Mouse (Mus musculus) urinary bladder, adult 2 months (tissue): ENCODE results near the gene Mdga2. TPM values are rescaled to one million over a fixed set of nuclear protein-coding genes. Genes with fewer than 3 reads are reported as not detected.

Source experiments
- DNase-seq: peaks from one replicate; pipeline ENCODE4 v3.0.0; 2022; ENCODE audit warnings: low spot score
- polyA plus RNA-seq: library from polyadenylated mRNA; depleted of rRNA; stranded (reverse); fragments of >200 nt; gene quantifications from 2 replicates; pipeline ENCODE4 v1.2.3, GENCODE M21; 2012

Gene Mdga2
- polyA plus RNA-seq, 1 experiment = 0.06 TPM

DNA sequence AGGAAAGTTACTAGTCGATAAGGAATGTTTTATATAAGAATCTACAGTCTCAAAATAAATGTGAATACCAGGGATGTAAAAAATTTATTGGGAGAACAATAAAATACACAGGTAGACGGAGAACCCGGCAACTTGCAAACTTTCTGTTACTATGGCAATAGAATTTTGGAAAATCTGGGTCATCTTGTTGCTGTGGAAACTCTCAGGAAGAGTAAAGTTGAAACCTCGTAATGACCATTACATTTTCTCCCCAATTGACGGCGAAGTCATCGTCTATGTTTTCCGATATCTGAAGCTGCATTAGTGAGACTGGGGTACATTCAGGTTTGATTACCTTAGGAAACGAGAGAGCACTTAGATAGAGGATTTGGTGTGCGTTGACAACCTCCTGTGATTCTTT lies 514.0 kb downstream of the Mdga2 start:
- DNase-seq = no peak

DNA sequence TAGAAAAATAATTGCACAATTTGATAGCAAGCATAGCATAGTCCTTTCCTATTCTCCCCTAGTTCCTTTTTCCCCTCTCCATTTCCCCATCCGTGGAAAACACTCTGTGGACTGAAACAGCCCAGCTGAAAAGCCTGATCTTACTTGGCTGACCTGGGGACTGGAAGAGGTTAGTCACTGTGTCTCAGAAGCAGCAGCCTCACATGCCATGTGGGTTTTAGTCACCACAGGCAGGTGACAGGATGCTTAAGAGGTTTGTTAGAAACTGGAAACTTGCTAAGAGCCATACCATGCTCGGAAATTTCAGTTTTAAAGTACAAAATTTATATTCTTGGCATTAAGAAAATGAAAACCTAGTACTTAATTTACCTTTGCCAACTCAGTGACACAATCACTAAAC lies 514.9 kb downstream of the Mdga2 start:
- no peak for DNase-seq

DNA sequence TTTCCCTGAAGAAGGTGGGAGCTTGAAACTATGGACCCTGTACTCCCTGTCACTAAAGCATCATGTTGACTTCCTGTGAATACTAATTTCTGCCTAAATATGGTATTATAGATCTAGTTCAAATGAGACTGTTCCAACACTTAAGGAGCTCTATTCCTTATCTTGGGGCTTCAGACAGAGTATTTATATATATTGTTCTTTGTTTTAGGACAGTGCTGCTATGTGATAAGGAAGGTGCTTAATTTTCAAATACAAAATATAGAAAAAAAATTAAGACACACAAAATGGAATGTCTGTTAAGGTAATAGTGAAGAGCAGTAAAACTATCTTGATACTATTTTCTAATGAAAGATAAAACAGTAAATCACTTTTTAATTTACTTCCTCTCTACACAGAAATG lies 517.3 kb downstream of the Mdga2 start:
- no peak for DNase-seq

DNA sequence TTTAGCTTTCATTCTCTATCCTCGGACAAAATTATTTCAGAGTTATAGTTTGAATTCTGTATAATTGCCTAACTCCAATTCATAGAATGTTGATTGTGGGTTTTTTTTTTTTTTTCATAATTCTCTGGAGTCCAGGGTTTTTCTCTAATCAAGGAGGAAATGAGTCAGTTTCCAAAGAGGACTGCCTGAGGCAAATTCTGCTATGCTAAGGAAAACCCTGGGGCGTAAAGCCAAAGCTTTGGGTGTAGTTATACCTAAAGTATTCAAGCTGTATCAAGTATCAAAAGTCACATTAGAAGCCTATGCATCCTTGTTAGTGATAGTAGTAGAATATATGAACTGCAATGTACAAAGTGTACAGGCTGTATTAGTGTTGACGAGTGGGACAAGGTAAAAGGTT lies 519.6 kb downstream of the Mdga2 start:
- no peak for DNase-seq

DNA sequence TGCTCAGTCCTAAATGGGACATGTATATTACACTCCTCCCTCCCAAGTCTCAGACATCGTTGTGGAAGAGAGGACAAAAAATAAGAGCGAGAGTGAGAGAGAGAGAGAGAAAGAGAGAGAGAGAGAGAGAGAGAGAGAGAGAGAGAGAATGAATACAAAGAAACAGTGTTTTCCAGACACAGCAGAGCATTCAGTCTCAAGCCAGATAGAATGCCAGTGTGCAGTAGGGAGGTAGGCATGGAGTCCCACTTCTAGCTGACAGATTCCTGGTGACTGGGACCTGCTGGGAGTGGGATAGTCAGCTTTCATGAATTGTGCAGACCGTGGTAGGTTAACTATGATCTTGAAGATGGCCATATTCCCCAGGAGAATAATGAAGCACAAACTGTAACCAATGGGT lies 542.8 kb downstream of the Mdga2 start:
- no peak for DNase-seq

DNA sequence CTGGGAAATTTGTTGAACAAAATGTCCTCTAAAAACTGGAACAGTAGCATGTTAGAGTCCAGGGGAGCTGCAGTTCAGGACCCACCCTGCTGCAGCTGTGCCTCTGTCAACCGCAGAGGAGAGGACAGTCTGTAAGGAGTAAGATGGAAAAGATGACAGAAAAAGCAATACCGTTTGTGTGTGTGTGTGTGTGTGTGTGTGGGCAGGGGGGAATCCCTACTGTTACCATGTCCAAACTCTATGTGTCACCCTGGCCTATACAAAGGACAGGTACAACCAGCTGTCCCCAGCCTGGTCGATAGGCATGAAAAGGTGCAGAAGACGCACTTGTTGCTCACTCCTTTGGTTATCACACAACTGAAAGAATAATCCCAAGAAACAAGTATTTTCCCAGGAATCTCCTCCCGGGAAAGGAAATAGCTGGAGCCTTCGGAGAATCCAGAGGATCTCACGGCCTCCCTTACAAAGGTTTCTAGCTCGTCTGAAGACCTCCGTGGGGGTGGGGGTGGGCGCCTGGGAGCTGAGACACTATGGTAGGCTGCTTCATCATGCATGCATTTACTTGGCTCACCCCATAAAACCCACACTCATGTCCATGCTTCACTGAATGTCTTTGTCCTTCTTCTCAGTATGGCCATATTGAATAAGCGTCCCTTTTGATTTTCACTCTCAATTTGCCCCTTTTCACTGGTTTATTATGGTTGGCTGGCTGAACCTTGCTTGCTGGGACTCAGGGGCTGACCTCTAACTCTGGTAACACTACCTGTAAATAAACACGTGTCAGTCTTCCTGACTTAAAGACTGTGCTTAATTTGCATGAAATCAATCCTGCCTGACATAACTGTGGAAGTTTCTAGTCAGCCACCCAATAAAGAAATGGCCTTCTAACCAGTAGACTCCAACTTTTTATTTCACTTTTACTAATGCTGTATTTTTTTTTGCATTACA lies 573.5 kb downstream of the Mdga2 start:
- no peak for DNase-seq

DNA sequence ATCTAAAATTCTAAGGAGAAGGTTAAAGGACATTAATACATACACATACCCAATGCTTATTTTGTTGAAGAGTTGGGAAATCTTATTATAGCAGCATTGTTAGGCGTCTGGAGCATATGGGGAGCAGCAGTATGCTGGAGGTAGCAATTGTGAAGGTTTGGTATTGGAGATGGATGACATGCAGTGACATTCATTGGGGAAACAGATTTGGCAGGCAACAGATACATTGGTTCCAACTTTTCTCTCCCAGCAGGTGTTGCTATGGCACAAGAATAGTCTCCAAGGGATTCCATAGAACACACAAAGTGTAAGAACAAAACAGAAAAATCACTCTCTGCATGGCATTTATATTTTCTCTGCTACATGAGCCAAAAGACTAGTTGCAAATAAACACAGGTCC lies 581.9 kb downstream of the Mdga2 start:
- no peak for DNase-seq

DNA sequence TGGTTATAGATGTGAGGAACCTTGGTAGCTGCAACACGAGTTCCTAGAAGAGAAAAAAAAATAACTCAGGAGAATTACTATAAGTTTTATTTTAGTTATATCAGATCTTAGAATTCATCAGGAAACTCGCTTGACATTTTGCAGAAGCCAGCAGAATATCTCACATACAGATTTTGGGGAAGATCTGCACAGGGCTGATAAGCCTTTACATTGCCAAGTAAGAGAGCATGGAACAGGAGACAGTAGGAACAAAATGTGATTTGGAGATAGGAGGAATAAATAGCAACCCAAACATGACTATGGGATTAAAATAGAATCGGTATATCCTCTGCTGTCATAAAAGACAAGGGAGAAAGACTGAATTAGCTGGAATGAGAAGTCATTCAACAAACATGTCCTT lies 602.4 kb downstream of the Mdga2 start:
- no peak for DNase-seq

DNA sequence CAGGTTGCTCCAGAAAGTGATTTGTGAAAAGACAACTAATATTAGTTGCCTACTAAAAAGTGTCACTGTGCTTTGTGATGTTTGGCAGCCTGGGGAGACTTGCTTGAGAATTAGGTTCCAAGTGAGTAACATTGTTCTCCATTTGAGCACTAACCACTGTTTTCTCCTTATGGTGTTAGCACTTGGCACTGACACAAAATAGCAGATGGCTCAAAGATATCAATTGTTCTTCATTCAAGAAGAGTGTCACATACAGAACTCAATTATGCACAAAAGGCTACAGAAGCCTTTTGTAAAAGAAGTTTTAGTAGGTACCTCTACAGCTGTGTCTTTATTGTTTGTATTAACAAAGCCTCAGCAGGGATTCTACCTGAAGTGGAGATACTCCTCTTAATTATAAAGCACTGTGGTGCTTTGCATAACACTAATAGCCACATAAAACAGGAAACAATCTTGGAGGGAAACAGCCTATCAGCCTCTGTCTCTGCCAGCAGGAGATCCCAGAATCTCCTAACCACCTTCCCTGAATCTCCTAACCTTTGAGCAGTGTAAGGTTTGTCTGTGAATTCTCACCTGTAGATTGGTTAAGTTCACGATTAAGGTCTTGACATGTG lies 630.6 kb downstream of the Mdga2 start:
- DNase-seq = no peak

DNA sequence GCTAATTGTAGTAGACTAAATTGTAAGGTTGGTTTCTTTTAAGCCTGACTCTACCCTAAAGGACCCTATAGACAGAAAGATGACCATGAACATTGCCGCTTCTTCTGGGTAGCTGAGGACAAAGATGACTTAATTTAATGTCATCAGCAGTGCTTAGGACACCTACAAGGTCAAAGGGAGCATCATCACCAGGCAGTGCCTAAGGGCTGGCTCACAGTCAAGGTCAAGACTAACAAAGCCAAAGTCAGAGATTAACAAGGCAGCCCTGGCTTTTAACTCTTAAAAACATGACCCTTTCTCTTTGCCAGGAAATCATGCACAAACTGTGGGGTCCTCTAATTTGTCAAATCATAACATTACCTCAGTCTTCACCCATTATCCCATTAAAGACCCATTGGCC lies 657.0 kb downstream of the Mdga2 start:
- no peak for DNase-seq

DNA sequence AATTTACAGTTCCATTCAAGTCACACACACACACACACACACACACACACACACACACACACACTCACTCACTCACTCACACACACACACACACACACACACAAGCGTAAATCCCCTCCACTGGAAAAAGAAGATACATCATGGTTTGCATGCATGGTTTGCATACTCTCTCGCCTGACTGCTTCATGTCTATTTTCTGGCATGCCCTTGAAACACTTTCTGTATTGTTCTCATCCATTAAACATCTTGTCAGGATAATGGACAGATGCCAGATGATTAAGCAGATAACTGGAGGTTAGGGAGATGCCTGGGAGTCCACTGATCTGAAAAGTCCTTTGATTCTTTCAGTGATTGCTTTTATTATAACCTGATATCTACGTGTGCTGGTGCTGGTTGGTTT lies 665.5 kb downstream of the Mdga2 start:
- DNase-seq = no peak

DNA sequence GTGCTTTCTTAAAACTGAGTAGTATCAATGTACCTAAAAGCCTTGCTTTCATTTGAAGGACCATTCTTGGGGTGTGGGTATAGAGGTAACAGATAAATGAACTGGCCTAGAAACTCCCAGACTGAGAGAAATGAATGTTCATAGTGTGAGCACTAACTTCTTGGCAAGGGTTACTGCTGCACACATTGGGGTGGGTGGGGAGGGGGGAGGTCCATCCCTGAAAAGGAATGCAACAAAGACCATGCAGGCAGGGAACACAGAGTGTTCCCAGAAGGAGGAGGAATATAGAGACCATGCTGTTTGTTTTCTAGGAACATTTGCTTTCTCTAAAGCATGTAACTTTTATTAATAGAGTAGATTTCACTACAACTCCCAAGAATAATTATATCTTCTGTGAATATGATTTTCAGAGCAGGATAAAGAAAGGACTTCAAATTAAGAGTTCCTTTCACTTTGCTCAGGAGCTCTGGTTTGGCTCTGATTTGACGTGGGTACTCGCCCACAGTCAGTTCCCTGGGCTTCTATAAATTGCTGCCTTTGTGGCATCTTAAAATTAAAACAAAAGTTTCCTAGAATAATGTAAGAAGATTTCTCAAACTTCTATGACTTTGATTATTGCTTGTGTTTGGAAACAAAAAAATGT lies 666.0 kb downstream of the Mdga2 start:
- no peak for DNase-seq

DNA sequence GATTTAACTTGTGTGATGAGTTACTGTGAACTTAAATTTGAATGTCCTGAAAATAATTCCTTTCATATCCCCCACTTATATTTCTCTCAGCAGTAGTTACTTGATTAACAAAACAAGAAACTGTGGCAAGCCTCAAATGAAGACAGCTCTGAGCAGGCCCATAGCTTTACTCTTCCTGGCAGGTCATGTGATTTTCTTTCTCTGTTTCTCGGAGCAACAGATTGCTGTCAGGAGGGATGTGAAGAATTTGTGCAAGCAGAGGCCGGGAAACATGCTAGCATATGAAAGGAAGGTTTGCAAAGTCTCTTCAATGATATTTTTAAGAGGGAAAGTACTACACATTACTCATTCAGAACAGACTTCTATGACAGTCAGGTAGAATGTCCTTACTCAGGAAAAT lies 697.4 kb downstream of the Mdga2 start:
- DNase-seq = no peak

DNA sequence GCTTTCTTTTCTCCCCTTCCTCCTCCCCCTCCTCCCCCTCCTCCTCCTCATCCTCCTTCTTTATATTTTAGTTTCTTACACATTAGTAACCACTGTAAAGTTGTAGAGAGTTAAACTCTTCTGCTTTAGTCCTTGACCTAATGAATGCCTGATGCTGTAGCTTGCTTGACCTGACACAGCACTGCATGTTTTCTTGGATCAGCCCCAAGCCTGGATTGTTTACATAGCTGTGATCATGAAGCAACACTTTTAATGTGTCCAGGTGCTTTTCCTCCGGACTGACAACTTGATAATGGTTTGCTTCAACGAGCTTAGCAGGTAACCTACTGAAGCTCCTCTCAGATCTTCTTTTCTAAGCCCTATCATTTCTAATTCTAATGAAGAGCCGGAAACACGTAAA lies 723.1 kb downstream of the Mdga2 start:
- no peak for DNase-seq

DNA sequence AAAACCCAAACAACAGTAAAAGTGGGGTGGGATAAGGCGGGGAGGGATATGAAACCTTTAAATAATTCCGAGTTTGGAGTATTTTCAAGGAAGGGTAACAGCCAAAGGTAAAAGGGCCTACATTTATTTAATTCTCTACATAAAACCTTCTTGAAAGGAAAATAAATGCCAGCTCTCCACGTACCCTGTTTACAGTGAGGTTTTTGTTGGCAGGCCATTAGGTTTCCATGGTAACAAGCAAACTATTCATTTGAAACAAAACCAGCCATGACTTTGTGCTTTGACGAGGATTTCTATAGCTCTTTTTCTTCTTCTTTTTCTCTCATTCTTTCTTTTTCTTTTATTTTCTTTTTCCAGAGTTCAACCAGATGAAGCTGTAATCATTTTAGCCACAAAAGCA lies 751.5 kb downstream of the Mdga2 start:
- no peak for DNase-seq

DNA sequence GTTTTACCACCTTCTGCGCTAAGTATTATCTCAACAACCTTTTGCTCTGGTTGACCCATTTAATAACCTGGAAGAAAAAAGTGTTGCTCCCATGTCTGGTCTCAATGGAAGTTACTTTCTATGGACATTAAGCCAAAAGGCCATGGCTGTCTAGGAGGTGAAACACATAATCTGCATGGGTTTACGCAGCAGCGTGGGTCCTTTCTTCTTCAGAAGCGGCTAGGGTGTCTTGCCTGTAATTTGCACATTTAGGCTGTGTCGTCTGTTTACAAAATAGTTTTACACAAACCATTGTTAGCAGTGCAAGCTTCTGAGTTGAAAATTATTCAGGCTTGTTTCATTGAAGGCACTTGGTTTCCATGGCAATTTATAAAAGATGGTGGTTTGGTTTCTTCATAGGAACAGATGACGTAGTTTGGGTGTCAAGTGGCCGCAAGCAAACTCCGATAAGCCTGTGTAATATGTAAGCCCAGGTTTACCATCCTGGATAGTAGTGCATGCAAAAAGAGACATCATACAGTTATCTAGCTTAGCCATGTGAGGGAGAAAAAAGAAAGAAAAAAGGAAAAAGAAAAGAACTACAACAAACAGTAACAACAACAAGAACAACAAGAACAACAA lies 752.0 kb downstream of the Mdga2 start:
- no peak for DNase-seq

DNA sequence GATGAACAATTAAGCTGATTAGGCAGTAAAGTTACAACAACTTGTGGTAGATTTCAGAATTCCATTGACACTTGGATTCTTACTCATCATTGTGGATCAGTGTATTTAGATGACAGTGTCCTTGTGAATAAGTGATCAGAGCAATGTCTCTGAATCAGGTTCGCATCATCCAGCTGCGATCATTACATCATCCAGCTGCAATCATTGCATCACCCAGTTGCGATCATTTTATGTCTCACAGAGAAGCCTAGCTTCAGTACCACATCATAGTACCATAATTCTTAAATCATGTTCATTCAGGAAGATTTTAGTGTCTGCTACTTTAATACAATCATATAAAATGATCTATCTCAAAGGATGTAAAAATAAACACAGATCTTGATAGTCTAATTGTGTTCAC lies 756.8 kb downstream of the Mdga2 start:
- DNase-seq = no peak

DNA sequence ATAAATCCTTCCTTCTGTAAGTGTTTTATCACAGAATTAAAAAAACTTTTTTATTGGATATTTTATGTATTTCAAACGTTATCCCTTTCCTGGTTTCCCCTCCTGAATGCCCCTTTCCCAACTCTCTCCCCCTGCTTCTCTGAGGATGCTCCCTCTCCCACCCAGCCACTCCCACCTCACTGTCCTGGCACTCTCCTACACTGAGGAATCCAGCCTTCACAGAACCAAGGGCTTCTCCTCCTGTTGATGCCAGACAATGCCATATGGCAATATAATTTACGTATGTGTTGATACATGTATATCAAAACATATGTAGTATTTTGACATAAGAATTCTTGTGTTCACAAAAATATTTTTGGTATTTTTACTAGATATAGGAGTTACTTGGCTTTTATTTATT lies 779.0 kb downstream of the Mdga2 start:
- no peak for DNase-seq
